Mouse (Mus musculus) layer of hippocampus, postnatal 25 days (tissue): ENCODE results near the gene Olfr77. TPM values are rescaled to one million over a fixed set of nuclear protein-coding genes. Genes with fewer than 3 reads are reported as not detected.

Experiments used
- DNase-seq, 2 experiments: peaks; one replicate each; pipeline ENCODE4 v3.0.0; 2022; ENCODE audit warnings: mixed read lengths in 2 of 2, low spot score in 1 of 2; ENCODE audit errors: extremely low spot score in 1 of 2
- total RNA-seq, 2 experiments: library from RNA; stranded (reverse); gene quantifications; 2 replicates each; pipeline ENCODE4 v1.2.3; 2021

Olfr77 gene
- total RNA-seq = not detected

GRCm38 (mm10) chr9:19916565-19916964 lies at the start of gene Olfr77:
Gene Olfr77 (plus strand): TSS chr9:19916865.
- DNase-seq = no peak

GRCm38 (mm10) chr9:19887904-19888303 lies 28.8 kb upstream of the Olfr77 start, which contains the start of gene Olfr862:
Gene Olfr862 (minus strand): TSS chr9:19888004.
- no peak for DNase-seq

- DNase-seq = no peak
These were observed 5.5 kb upstream of the Olfr77 start for GRCm38 (mm10) chr9:19911170-19911569.

Other genes starting within 250 kb of the Olfr77 start
- gene Olfr857, start 207.4 kb upstream of the Olfr77 start, total RNA-seq = not detected
- gene Olfr58, start 136.6 kb upstream of the Olfr77 start, total RNA-seq = not detected
- gene Olfr859, start 112.0 kb upstream of the Olfr77 start, total RNA-seq = not detected
- gene Olfr860, start 67.1 kb upstream of the Olfr77 start, total RNA-seq = not detected
- not detected for gene Olfr862, start 28.9 kb upstream of the Olfr77 start, total RNA-seq
- not detected for gene Olfr866, start 111.2 kb downstream of the Olfr77 start, total RNA-seq
- not detected for gene Olfr867, start 140.7 kb downstream of the Olfr77 start, total RNA-seq
- not detected for gene Olfr868, start 181.8 kb downstream of the Olfr77 start, total RNA-seq
- gene Olfr869, start 212.1 kb downstream of the Olfr77 start, total RNA-seq = not detected